Mouse (Mus musculus) liver, embryonic 14.5 days (tissue): ENCODE results near the gene Tes3-ps. TPM values are rescaled to one million over a fixed set of nuclear protein-coding genes. Genes with fewer than 3 reads are reported as not detected.

Source experiments
- ATAC-seq: fragments of 200-750 bp; cut with Nextera tagmentation; 2 replicates; pipeline ENCODE4 v1.8.0; 2017; ENCODE audit warnings: moderate number of reproducible peaks, mild to moderate bottlenecking, moderate library complexity; ENCODE audit not compliant: insufficient read depth
- DNase-seq, 3 experiments: peaks; one replicate each; pipeline ENCODE4 v3.0.0-alpha.2; 2012 to 2013; ENCODE audit warnings: low read depth in 3 of 3, low spot score in 3 of 3
- H3K27ac ChIP-seq: fragments of 300-500 bp; sonication (generic); 2 replicates; pipeline ENCODE4 v1.5.1; 2014; ENCODE audit warnings: moderate library complexity, mild to moderate bottlenecking, control low read depth, inconsistent platforms
- H3K27me3 ChIP-seq: fragments of 300-500 bp; sonication (generic); 2 replicates; pipeline ENCODE4 v1.6.1; 2014; ENCODE audit warnings: mild to moderate bottlenecking, low read length, moderate library complexity; ENCODE audit not compliant: control insufficient read depth, insufficient read depth
- H3K36me3 ChIP-seq: fragments of 300-500 bp; sonication (generic); replicated peaks from 2 replicates; pipeline ENCODE4 v1.6.1; 2014; ENCODE audit warnings: low read depth; ENCODE audit not compliant: control insufficient read depth, insufficient read depth
- H3K4me1 ChIP-seq, 2 experiments: fragments of 200-500 bp in 1 of 2; fragments of 300-500 bp in 1 of 2; sonication (generic) in 1 of 2; replicated peaks; 2 replicates each; pipeline ENCODE4 v1.6.1; 2012 to 2014; ENCODE audit warnings: antibody characterized with exemption in 1 of 2, inconsistent platforms in 1 of 2, low read length in 1 of 2; ENCODE audit not compliant: control insufficient read depth in 2 of 2, insufficient read depth in 2 of 2
- H3K4me2 ChIP-seq: fragments of 300-500 bp; sonication (generic); 2 replicates; pipeline ENCODE4 v1.6.1; 2014; ENCODE audit warnings: low read depth, mild to moderate bottlenecking, control low read depth, moderate library complexity
- H3K4me3 ChIP-seq, 2 experiments: fragments of 200-500 bp in 1 of 2; fragments of 300-500 bp in 1 of 2; sonication (generic) in 1 of 2; 2 replicates each; pipeline ENCODE4 v1.5.1; 2012 to 2014; ENCODE audit warnings: low read depth in 2 of 2, low read length in 2 of 2, mild to moderate bottlenecking in 2 of 2, control low read depth in 1 of 2, inconsistent platforms in 1 of 2, moderate library complexity in 1 of 2; ENCODE audit not compliant: insufficient read depth in 1 of 2
- H3K9ac ChIP-seq: fragments of 300-500 bp; sonication (generic); replicated peaks from 2 replicates; pipeline ENCODE4 v1.6.1; 2014; ENCODE audit warnings: mild to moderate bottlenecking, control low read depth, moderate library complexity
- H3K9me3 ChIP-seq: fragments of 300-500 bp; sonication (generic); 2 replicates; pipeline ENCODE4 v1.6.1; 2016; ENCODE audit warnings: low read length, mixed read lengths; ENCODE audit not compliant: control insufficient read depth
- CTCF ChIP-seq: IDR thresholded peaks from 2 replicates; pipeline ENCODE4 v1.5.1; 2016; ENCODE audit warnings: antibody characterized with exemption, low read depth, control low read depth
- EP300 ChIP-seq: IDR thresholded peaks from 2 replicates; pipeline ENCODE4 v1.6.1; 2016; ENCODE audit warnings: antibody characterized with exemption, low read depth
- WGBS: fragments of 180-500 bp; shearing (Covaris S2); extraction: QIAGEN DNeasy Blood & Tissue Kit; methylation state at CpG from one replicate; pipeline ENCODE4 v1.1.7; 2014; ENCODE audit not compliant: insufficient replicate concordance; 5-methylcytosine and 5-hydroxymethylcytosine counted together
- polyA plus RNA-seq, 2 experiments: library from polyadenylated mRNA; depleted of rRNA in 1 of 2; stranded (reverse) in 1 of 2; unstranded in 1 of 2; fragments of >200 nt; fragmentation: Nextera tagmentation in 1 of 2; extraction: Ambion mirVana in 1 of 2; gene quantifications; 2 replicates each; pipeline versions ENCODE4 v1.2.1 to v1.2.3; 2012 to 2014

The Tes3-ps gene
- polyA plus RNA-seq (2012; rRNA removed): 0.05 and 0.13 TPM in 2 replicates
- 0.42 and 0.44 TPM in 2 replicates for polyA plus RNA-seq (2014; fragmentation: Nextera tagmentation; extraction: Ambion mirVana)

GRCm38 (mm10) chr13:49492376-49493368 lies at the start of gene Tes3-ps:
Gene Tes3-ps, plus strand, starts transcription at chr13:49493318.
- H3K27ac ChIP-seq: no peak within 1 kb of the TSS
- no peaks in the 10 kb centered on the region for H3K36me3 ChIP-seq
- no peak within 1 kb of the TSS for H3K4me2 ChIP-seq
- no peak within 1 kb of the TSS for H3K4me3 ChIP-seq
- H3K27me3 ChIP-seq: no peaks in the 10 kb centered on the region
- no peaks in the 10 kb centered on the region for H3K9me3 ChIP-seq
- WGBS: 52% methylated on average over 6 of the region's 6 CpGs
- H3K9ac ChIP-seq: no peak within 1 kb of the TSS
- H3K4me1 ChIP-seq: no peaks in the 10 kb centered on the region
- DNase-seq: no peak
- TF ChIP-seq CTCF (no peak), EP300 (no peak)
- no peak for ATAC-seq

GRCm38 (mm10) chr13:49444451-49444850 lies 48.7 kb upstream of the Tes3-ps start:
- WGBS: 84% methylated on average over 6 of the region's 6 CpGs
- TF ChIP-seq CTCF (no peak), EP300 (no peak)
- ATAC-seq: no peak
- Histone ChIP-seq H3K4me2 (no peak overlapping the region), H3K9me3 (no peaks in the 10 kb centered on the region), H3K4me1 (no peaks in the 10 kb centered on the region), H3K27me3 (no peaks in the 10 kb centered on the region), H3K9ac (no peak overlapping the region), H3K4me3 (no peak overlapping the region), H3K27ac (no peak overlapping the region), H3K36me3 (peaks cover 11% of the 10 kb centered on the region)
- DNase-seq: no peak

GRCm38 (mm10) chr13:49449318-49449749 lies 43.8 kb upstream of the Tes3-ps start:
- no peak overlapping the region for H3K9ac ChIP-seq
- peak; percentile 34 to 41 (median 36) for DNase-seq
- H3K4me1 ChIP-seq: peaks cover 0 to 2% of the 10 kb centered on the region in 2 experiments; a peak in 1 of 4 replicates
- H3K27ac ChIP-seq: no peak overlapping the region
- WGBS: 41% methylated on average over 5 of the region's 5 CpGs
- no peak overlapping the region for H3K4me3 ChIP-seq
- peak; percentile 47; the same call in 1 of the 2 replicates for ATAC-seq
- H3K9me3 ChIP-seq: no peaks in the 10 kb centered on the region
- H3K4me2 ChIP-seq: no peak overlapping the region
- peaks cover 2% of the 10 kb centered on the region; the same call in 1 of the 2 replicates for H3K36me3 ChIP-seq
- TF ChIP-seq CTCF: peak; percentile 97
- TF ChIP-seq EP300: no peak
- H3K27me3 ChIP-seq: no peaks in the 10 kb centered on the region

DNA sequence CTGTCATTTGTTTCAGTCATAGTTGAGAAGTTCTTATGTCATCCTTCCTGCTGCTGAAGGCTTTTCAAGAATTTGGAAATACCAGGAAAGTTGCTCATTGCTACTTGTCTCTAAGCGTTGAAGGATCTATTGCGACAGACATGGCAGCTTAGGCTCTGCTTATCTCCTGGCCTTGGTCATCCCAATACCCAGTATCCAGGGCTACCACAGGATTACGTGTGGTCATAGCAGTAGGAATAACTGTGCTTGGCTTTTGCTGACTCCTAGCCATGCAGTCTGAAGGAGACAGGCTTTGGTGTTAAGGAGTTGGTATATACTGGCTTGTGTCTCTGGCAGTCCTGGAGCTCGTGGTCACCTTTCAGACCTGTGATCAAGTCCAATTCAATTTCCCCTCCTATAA lies 32.8 kb upstream of the Tes3-ps start:
- Histone ChIP-seq H3K27me3 (no peaks in the 10 kb centered on the region), H3K4me1 (no peaks in the 10 kb centered on the region), H3K4me2 (no peak overlapping the region), H3K27ac (no peak overlapping the region), H3K36me3 (peaks cover 18% of the 10 kb centered on the region), H3K4me3 (no peak overlapping the region), H3K9ac (no peak overlapping the region), H3K9me3 (no peaks in the 10 kb centered on the region)
- no peak for DNase-seq
- ATAC-seq: no peak
- WGBS: 76% methylated on average over 4 of the region's 4 CpGs
- no peak for TF ChIP-seq EP300
- no peak for TF ChIP-seq CTCF
